7 mouse cellular contexts compared by ENCODE assay signal in the genomic region with DNA sequence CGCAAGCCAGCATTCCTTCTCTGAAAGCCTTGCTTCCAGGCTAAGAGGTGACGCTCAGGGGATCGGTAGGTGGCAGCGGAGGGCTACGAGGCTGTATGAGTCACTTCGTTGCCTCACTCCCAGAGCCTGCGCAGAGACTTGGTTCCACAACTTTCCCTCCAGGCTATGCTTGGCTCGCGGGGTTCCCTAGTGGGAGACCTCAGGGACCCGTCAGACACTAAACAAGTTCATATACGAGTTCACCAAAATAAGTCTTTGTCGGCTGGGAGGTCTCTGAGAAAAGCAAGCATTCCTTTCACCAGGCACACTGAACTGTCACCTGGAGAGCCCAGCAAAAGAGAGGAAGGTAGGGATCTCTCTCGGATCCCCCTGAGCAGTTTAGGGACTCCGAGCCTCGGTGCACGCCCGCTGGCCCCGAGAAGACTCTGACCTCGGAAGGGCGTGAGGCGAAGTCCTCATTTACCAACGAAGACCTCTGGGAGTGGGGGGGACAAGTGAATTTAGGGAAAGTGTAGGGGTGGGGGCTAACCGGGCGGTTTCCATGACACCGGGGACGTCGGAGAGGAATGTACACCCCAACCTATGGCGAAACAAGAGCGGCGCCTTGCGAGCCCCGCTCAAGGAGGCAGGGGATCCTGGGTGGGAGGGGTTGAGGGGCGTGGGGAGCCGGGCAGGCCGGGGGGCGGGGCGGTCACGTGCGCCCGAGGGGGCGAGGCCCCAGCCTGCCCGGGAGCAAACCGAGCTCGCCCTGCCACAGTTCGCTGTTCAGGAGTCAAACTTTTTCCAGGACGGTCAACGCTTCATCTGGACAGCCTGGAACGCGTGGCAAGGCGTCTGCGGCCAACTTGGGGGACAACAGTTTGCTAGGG. TPM values are rescaled to one million over a fixed set of nuclear protein-coding genes. Genes with fewer than 3 reads are reported as not detected.
DNase-seq lines count a peak whose midpoint lies in the region; ATAC-seq and TF ChIP-seq lines count a peak whose summit lies in the region.

A gene (plus strand): TSS at position 713 of the 869 bp plus-strand sequence.

- H3K4me3 ChIP-seq in embryonic facial prominence, embryonic 10.5 days: peak within 1 kb of the TSS; percentile 67
- peak within 1 kb of the TSS; percentile 49 for H3K4me3 ChIP-seq in heart, adult 2 months
- H3K4me3 ChIP-seq in kidney, adult 2 months (ENCODE audit: insufficient read depth, low read depth, low read length): peak within 1 kb of the TSS; percentile 79
- peak within 1 kb of the TSS; percentile 35 for H3K4me3 ChIP-seq in limb, embryonic 11.5 days (ENCODE audit: low read depth, low read length)
- peak within 1 kb of the TSS; percentile 43 for H3K4me3 ChIP-seq in midbrain, embryonic 13.5 days (replicated peaks)
- H3K4me3 ChIP-seq in spleen, adult 2 months (ENCODE audit: extremely low read depth, insufficient read depth, insufficient read length): peak within 1 kb of the TSS; percentile 40; the same call in 1 of the 2 replicates

- TF ChIP-seq CTCF in heart, adult 2 months (IDR thresholded peaks at IDR 0.05): peak; percentile 96
- TF ChIP-seq CTCF in kidney, adult 2 months (conservative IDR thresholded peaks at IDR 0.05; ENCODE audit: insufficient read depth, insufficient read length, low read depth, low read length): peak; percentile 99; the same call in 1 of the 2 replicates
- peak; percentile 21; the same call in 1 of the 2 replicates for TF ChIP-seq CTCF in spleen, adult 2 months (IDR thresholded peaks at IDR 0.05; ENCODE audit: extremely low read depth, insufficient read depth, insufficient read length, insufficient replicate concordance)

- H3K79me2 ChIP-seq in heart, adult 2 months (replicated peaks; ENCODE audit: control insufficient read depth, insufficient read depth, low read length): no peaks in the 10 kb centered on the region

- peak; percentile 84 for DNase-seq in adrenal gland, postnatal 25 days
- DNase-seq in embryonic facial prominence, embryonic 10.5 days (ENCODE audit: low spot score): peak; percentile 85
- peak; percentile 84 to 86 for DNase-seq in heart, adult 2 months
- peak; percentile 92 for DNase-seq in kidney, adult 2 months
- peak; percentile 83 for DNase-seq in limb, embryonic 11.5 days (ENCODE audit: low spot score)
- peak in 1 of 2 experiments; percentile 34 for DNase-seq in spleen, adult 2 months (ENCODE audit: low read depth in 1 of 2, low spot score in 2 of 2)

- H3K4me1 ChIP-seq in embryonic facial prominence, embryonic 10.5 days: peaks cover 12% of the 10 kb centered on the region
- 0 out of 2 replicates have a peak, but pooled peaks cover 2% of the 10 kb centered on the region for H3K4me1 ChIP-seq in heart, adult 2 months (ENCODE audit: control insufficient read depth, insufficient read depth, low read length)
- H3K4me1 ChIP-seq in kidney, adult 2 months (ENCODE audit: control insufficient read depth, insufficient read depth, low read length): peaks cover 9% of the 10 kb centered on the region
- peaks cover 3% of the 10 kb centered on the region; the same call in 1 of the 2 replicates for H3K4me1 ChIP-seq in limb, embryonic 11.5 days (ENCODE audit: control insufficient read depth, insufficient read depth, low read length)
- peaks cover 15% of the 10 kb centered on the region for H3K4me1 ChIP-seq in midbrain, embryonic 13.5 days (replicated peaks)
- H3K4me1 ChIP-seq in spleen, adult 2 months (ENCODE audit: control insufficient read depth, insufficient read depth, insufficient read length): no peaks in the 10 kb centered on the region; the same call in 1 of the 2 replicates

- H3K9me3 ChIP-seq in embryonic facial prominence, embryonic 10.5 days: no peaks in the 10 kb centered on the region
- no peaks in the 10 kb centered on the region for H3K9me3 ChIP-seq in limb, embryonic 11.5 days (ENCODE audit: control insufficient read depth, low read length)
- H3K9me3 ChIP-seq in midbrain, embryonic 13.5 days: no peaks in the 10 kb centered on the region

- TF ChIP-seq POLR2A in heart, adult 2 months (IDR thresholded peaks at IDR 0.05; ENCODE audit: insufficient read depth, low read depth, low read length): 0 out of 2 replicates have a peak, but pooled peaks have one; percentile 22
- peak; percentile 8 for TF ChIP-seq POLR2A in kidney, adult 2 months (IDR thresholded peaks at IDR 0.05; ENCODE audit: low read depth, low read length)
- TF ChIP-seq POLR2A in spleen, adult 2 months (IDR thresholded peaks at IDR 0.05; ENCODE audit: low read depth, low read length): no peak

- H3K4me2 ChIP-seq in limb, embryonic 11.5 days (ENCODE audit: low read depth, severe bottlenecking): peak within 1 kb of the TSS; percentile 82
- peak within 1 kb of the TSS; percentile 83 for H3K4me2 ChIP-seq in midbrain, embryonic 13.5 days (replicated peaks)

- H3K9ac ChIP-seq in heart, adult 2 months (ENCODE audit: low read depth, low read length): peak within 1 kb of the TSS; percentile 63
- peak within 1 kb of the TSS; percentile 45 for H3K9ac ChIP-seq in limb, embryonic 11.5 days (ENCODE audit: low read length)
- peak within 1 kb of the TSS; percentile 54 for H3K9ac ChIP-seq in midbrain, embryonic 13.5 days (replicated peaks)

- intact Hi-C loops in heart, adult 2 months (cut with DNase I): loop anchor here (1.0 to 5.0 kb wide), 2 partner anchors 72 to 331 kb away; a partner anchor contains a TSS

- peak; percentile 97 for TF ChIP-seq EP300 in heart, adult 2 months (IDR thresholded peaks at IDR 0.05; ENCODE audit: insufficient read depth, low read depth, low read length)

- peak; percentile 84 for ATAC-seq in limb, embryonic 11.5 days (ENCODE audit: insufficient number of reproducible peaks, low FRiP score, low TSS enrichment, low read depth)
- ATAC-seq in midbrain, embryonic 13.5 days: peak; percentile 80

- no peaks in the 10 kb centered on the region for H3K36me3 ChIP-seq in embryonic facial prominence, embryonic 10.5 days (replicated peaks)
- H3K36me3 ChIP-seq in heart, adult 2 months (ENCODE audit: control insufficient read depth, insufficient read depth, low read length): no peaks in the 10 kb centered on the region
- no peaks in the 10 kb centered on the region for H3K36me3 ChIP-seq in kidney, adult 2 months (ENCODE audit: control insufficient read depth, insufficient read depth, low read length)
- no peaks in the 10 kb centered on the region for H3K36me3 ChIP-seq in limb, embryonic 11.5 days (ENCODE audit: control insufficient read depth, insufficient read depth, low read length)
- no peaks in the 10 kb centered on the region for H3K36me3 ChIP-seq in midbrain, embryonic 13.5 days
- H3K36me3 ChIP-seq in spleen, adult 2 months (ENCODE audit: control insufficient read depth, insufficient read depth, low read length): no peaks in the 10 kb centered on the region

- H3K27me3 ChIP-seq in embryonic facial prominence, embryonic 10.5 days (replicated peaks; ENCODE audit: low read depth, poor library complexity, severe bottlenecking): peaks cover 28% of the 10 kb centered on the region
- no peaks in the 10 kb centered on the region for H3K27me3 ChIP-seq in heart, adult 2 months (ENCODE audit: control insufficient read depth, insufficient read depth, low read length)
- H3K27me3 ChIP-seq in kidney, adult 2 months (replicated peaks; ENCODE audit: control insufficient read depth, insufficient read depth, low read length): no peaks in the 10 kb centered on the region
- H3K27me3 ChIP-seq in limb, embryonic 11.5 days (ENCODE audit: control insufficient read depth, insufficient read depth, low read length): 0 out of 2 replicates have a peak, but pooled peaks cover 2% of the 10 kb centered on the region
- H3K27me3 ChIP-seq in midbrain, embryonic 13.5 days: peaks cover 25% of the 10 kb centered on the region
- peaks cover 4% of the 10 kb centered on the region for H3K27me3 ChIP-seq in spleen, adult 2 months (ENCODE audit: control insufficient read depth, insufficient read depth, low read length)

- peak within 1 kb of the TSS; percentile 63 for H3K27ac ChIP-seq in embryonic facial prominence, embryonic 10.5 days (replicated peaks)
- H3K27ac ChIP-seq in heart, adult 2 months: peak within 1 kb of the TSS; percentile 47
- peak within 1 kb of the TSS; percentile 87 for H3K27ac ChIP-seq in kidney, adult 2 months (ENCODE audit: insufficient read depth, low read depth, low read length)
- no peak within 1 kb of the TSS for H3K27ac ChIP-seq in limb, embryonic 11.5 days (replicated peaks; ENCODE audit: low read depth, low read length)
- no peak within 1 kb of the TSS for H3K27ac ChIP-seq in midbrain, embryonic 13.5 days
- H3K27ac ChIP-seq in spleen, adult 2 months (ENCODE audit: insufficient read depth, low read length): no peak within 1 kb of the TSS

- under 1% methylated on average over 51 of the region's 51 CpGs for WGBS in embryonic facial prominence, embryonic 10.5 days
- under 1% methylated on average over 51 of the region's 51 CpGs for WGBS in heart, adult 2 months
- WGBS in kidney, adult 2 months: under 1% methylated on average over 51 of the region's 51 CpGs
- 1% methylated on average over 49 of the region's 51 CpGs for WGBS in limb, embryonic 11.5 days
- WGBS in midbrain, embryonic 13.5 days: under 1% methylated on average over 48 of the region's 51 CpGs
- 3% methylated on average over 49 of the region's 51 CpGs for WGBS in spleen, adult 2 months

RNA-seq across cellular contexts. Expression of the gene that starts here (rescaled TPM):
- 3.4 and 4.8 TPM in 2 replicates for total RNA-seq in adrenal gland, postnatal 25 days (2021)
- 0.74 and 0.88 TPM in 2 replicates for polyA plus RNA-seq in embryonic facial prominence, embryonic 10.5 days (2016; fragmentation: Nextera tagmentation; extraction: Ambion mirVana)
- 1 to 10 TPM; 2.0 to 2.1 TPM for total RNA-seq in heart, adult 2 months (2021)
- 3.4 and 6.5 TPM in 2 replicates for polyA plus RNA-seq in heart, adult 2 months (2012; rRNA removed)
- 23.1 and 35.1 TPM in 2 replicates for polyA plus RNA-seq in kidney, adult 2 months (2012; rRNA removed)
- 1.1 and 1.4 TPM in 2 replicates for polyA plus RNA-seq in limb, embryonic 11.5 days (2014; fragmentation: Nextera tagmentation; extraction: Ambion mirVana)
- polyA plus RNA-seq in midbrain, embryonic 13.5 days (2015; fragmentation: Nextera tagmentation; extraction: Ambion mirVana): 3.5 and 4.4 TPM in 2 replicates
- polyA plus RNA-seq in spleen, adult 2 months (2012; rRNA removed): 0.40 and 0.60 TPM in 2 replicates

Comparison
In these comparisons a context has a peak if more than half of its experiments do, and no peak if none do; other contexts are left out.
1. Peak in DNase-seq, H3K4me3 ChIP-seq and H3K27ac ChIP-seq in embryonic facial prominence, embryonic 10.5 days; RNA of the gene not detected or under 1 TPM.
2. H3K27ac ChIP-seq: peak in heart, adult 2 months (single experiment) and kidney, adult 2 months (single experiment); none in limb, embryonic 11.5 days (single experiment), midbrain, embryonic 13.5 days (single experiment) and spleen, adult 2 months (single experiment).
3. CTCF ChIP-seq: peak in every context shown above with its lines; median percentile 99 in kidney, adult 2 months; 96 in heart, adult 2 months; 21 in spleen, adult 2 months.
4. Peak in every context shown above with its lines, with median percentiles within 50 percentile points of each other: H3K4me3 ChIP-seq and H3K9ac ChIP-seq.